Mouse (Mus musculus) intestine, postnatal 0 days (tissue): ENCODE measurements at regions not wholly inside any gene's neighbourhood (a gene's known extent, or its start where the extent isn't known, plus 50 kb on each side); places are given as distances from the start of the nearest gene placed in this dataset.
"Not testable (repeated sequence)": the region's sequence is repeated elsewhere in the genome, so short reads cannot be mapped to it uniquely, and the experiment has no call there.

Source experiments
- ATAC-seq: fragments of 200-750 bp; cut with Nextera tagmentation; 2 replicates; pipeline ENCODE4 v1.8.0; 2017; ENCODE audit warnings: mild to moderate bottlenecking, moderate TSS enrichment, moderate library complexity
- H3K27ac ChIP-seq: fragments of 300-500 bp; sonication (generic); 2 replicates; pipeline ENCODE4 v1.5.1; 2014; ENCODE audit warnings: mild to moderate bottlenecking, low read depth, low read length, moderate library complexity
- H3K27me3 ChIP-seq: fragments of 300-500 bp; sonication (generic); replicated peaks from 2 replicates; pipeline ENCODE4 v1.6.1; 2014; ENCODE audit warnings: low read length, mixed read lengths; ENCODE audit not compliant: control insufficient read depth, insufficient read depth
- H3K36me3 ChIP-seq: fragments of 300-500 bp; sonication (generic); 2 replicates; pipeline ENCODE4 v1.6.1; 2014; ENCODE audit warnings: mild to moderate bottlenecking, moderate library complexity; ENCODE audit not compliant: control insufficient read depth, insufficient read depth
- H3K4me1 ChIP-seq: fragments of 300-500 bp; sonication (generic); replicated peaks from 2 replicates; pipeline ENCODE4 v1.6.1; 2014; ENCODE audit warnings: antibody characterized with exemption, low read length, mixed read lengths; ENCODE audit not compliant: control insufficient read depth, insufficient read depth
- H3K4me2 ChIP-seq: fragments of 300-500 bp; sonication (generic); replicated peaks from 2 replicates; pipeline ENCODE4 v1.6.1; 2014; ENCODE audit warnings: low read depth, mild to moderate bottlenecking, moderate library complexity
- H3K4me3 ChIP-seq: fragments of 300-500 bp; sonication (generic); 2 replicates; pipeline ENCODE4 v1.5.1; 2014; ENCODE audit warnings: low read depth, low read length
- H3K9ac ChIP-seq: fragments of 300-500 bp; sonication (generic); 2 replicates; pipeline ENCODE4 v1.6.1; 2014; ENCODE audit warnings: mild to moderate bottlenecking, low read depth, low read length
- H3K9me3 ChIP-seq: fragments of 300-500 bp; sonication (generic); 2 replicates; pipeline ENCODE4 v1.6.1; 2016; ENCODE audit warnings: mixed run types; ENCODE audit not compliant: control insufficient read depth
- CTCF ChIP-seq: sonication (generic); IDR thresholded peaks from 2 replicates; pipeline ENCODE4 v1.5.1; 2016; ENCODE audit warnings: low read depth, mild to moderate bottlenecking, control low read depth, antibody characterized with exemption, moderate library complexity
- WGBS: fragments of 180-500 bp; shearing (Covaris S2); extraction: QIAGEN DNeasy Blood & Tissue Kit; methylation state at CpG from one replicate; pipeline ENCODE4 v1.1.7; 2014; 5-methylcytosine and 5-hydroxymethylcytosine counted together

GRCm38 (mm10) chrX:50618936-50619335 is 190.6 kb upstream of the Olfr1324 start:
- no peak for TF ChIP-seq CTCF
- H3K4me2 ChIP-seq: no peak overlapping the region
- no peak overlapping the region for H3K9ac ChIP-seq
- ATAC-seq: no peak
- H3K9me3 ChIP-seq: no peaks in the 10 kb centered on the region
- H3K4me3 ChIP-seq: no peak overlapping the region
- H3K4me1 ChIP-seq: no peaks in the 10 kb centered on the region
- no peaks in the 10 kb centered on the region for H3K36me3 ChIP-seq
- WGBS: 41% methylated on average over 4 of the region's 4 CpGs
- no peaks in the 10 kb centered on the region for H3K27me3 ChIP-seq
- H3K27ac ChIP-seq: no peak overlapping the region

DNA sequence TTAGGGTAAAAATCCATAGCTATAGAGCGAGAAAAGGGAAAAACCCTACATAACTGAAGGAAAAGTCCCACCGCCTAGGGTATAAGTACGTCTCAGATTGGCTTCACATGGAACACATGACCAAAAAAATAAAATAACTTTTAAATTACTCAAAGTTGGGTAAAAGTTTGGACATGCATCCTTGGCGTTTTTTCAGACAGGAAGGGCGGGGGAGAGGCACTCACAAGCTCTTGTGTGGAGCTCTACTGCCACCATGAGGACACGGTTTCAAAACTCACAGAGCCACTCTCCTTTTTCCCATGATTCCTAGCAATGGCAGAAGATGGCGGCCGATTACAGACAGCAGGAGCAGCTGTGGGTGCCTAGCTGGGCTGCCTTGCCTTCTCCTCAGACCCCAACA is 188.6 kb upstream of the Olfr1324 start:
- 68% methylated on average over 8 of the region's 8 CpGs for WGBS

DNA sequence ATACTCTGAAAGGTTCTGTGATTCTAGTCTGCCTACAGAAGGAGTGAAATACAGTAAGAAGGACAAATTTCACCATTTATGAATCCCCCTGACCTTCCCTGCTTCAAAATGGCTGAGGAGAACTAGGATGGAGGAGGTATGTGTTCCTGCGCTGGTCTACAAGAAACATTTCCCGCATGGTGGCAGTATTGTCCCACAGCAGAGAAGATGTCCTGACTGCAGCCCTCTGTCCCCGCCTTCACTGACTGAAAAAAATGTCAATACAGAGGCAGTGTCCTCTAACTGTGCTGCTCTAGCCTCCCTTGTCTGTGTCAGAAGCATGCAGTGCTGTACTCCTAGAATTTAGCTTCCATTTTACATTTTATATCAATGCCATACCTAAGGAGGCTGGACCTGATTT is 186.6 kb upstream of the Olfr1324 start:
- not testable (repeated sequence) for H3K9me3 ChIP-seq, H3K27me3 ChIP-seq, H3K36me3 ChIP-seq, H3K27ac ChIP-seq, H3K9ac ChIP-seq, H3K4me2 ChIP-seq, H3K4me1 ChIP-seq
- ATAC-seq: peak; percentile 55
- peak; percentile 76 for TF ChIP-seq CTCF
- H3K4me3 ChIP-seq: peak overlapping the region; percentile 22; the same call in 1 of the 2 replicates
- 71% methylated on average over 3 of the region's 3 CpGs for WGBS

More for the DNA sequence above, 188.6 kb upstream of the Olfr1324 start:
- H3K4me2 ChIP-seq: peak overlapping the region; percentile 38
- not testable (repeated sequence) for H3K27ac ChIP-seq, H3K9me3 ChIP-seq, ATAC-seq, H3K36me3 ChIP-seq, H3K4me1 ChIP-seq, H3K27me3 ChIP-seq, H3K9ac ChIP-seq, H3K4me3 ChIP-seq
- TF ChIP-seq CTCF: peak; percentile 66

DNA sequence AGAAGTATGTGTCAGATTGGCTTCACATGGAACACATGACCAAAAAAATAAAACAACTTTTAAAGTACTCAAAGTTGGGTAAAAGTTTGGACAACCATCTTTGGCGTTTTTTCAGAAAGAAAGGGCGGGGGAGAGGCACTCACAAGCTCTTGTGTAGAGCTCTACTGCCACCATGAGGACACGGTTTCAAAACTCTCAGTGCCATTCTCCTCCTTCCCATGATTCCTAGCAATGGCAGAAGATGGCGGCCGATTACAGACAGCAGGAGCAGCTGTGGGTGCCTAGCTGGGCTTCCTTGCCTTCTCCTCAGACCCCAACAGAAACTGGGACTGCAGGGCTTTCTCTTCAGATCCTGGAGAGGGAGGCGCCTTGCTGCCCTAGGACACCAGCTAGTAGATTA is 186.1 kb upstream of the Olfr1324 start:
- H3K4me1 ChIP-seq, H3K27ac ChIP-seq, ATAC-seq, H3K27me3 ChIP-seq, H3K9me3 ChIP-seq, H3K4me2 ChIP-seq, H3K9ac ChIP-seq, H3K36me3 ChIP-seq: not testable (repeated sequence)
- peak; percentile 66 for TF ChIP-seq CTCF
- H3K4me3 ChIP-seq: peak overlapping the region; percentile 22; the same call in 1 of the 2 replicates
- WGBS: 61% methylated on average over 6 of the region's 6 CpGs

DNA sequence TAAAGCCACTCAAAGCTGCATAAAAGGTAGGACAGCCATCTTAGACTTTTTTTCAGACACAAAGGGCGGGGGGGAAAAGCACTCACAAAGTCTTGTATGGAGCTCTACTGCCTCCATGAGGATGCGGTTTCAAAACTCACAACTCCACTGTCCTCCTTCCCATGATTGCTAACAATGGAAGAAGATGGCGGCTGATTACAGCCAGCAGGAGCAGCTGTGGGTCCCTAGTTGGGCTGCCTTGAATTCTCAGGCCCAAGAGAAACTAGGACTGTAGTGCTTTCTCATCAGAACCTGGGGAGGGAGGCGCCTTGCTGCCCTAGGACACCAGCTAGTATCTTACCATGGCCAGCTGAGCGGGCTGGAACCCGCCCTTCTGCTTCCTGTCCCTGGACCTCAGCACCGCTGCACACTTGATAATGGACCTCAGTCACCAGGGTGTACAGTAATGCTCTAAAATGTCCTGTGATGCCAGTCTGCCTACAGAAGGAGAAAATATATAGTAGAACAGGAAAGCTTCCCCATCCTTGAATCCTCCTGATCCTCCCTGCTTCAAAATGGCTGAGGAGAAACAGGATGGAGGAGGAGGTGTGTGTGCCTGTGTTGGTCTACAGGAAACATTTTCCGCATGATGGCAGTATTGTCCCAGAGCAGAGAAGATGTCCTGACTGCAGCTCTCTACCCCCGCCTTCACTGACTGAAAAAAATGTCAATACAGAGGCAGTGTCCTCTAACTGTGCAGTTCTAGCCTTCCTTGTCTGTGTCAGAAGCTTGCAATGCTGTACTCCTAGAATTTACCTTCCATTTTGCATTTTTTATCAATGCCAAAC is 183.7 kb upstream of the Olfr1324 start:
- 64% methylated on average over 9 of the region's 9 CpGs for WGBS
- H3K9me3 ChIP-seq: no peaks in the 10 kb centered on the region
- peak; percentile 76 for TF ChIP-seq CTCF
- no peaks in the 10 kb centered on the region for H3K27me3 ChIP-seq
- H3K4me2 ChIP-seq: peak overlapping the region; percentile 46
- no peak overlapping the region for H3K9ac ChIP-seq
- peak; percentile 66 for ATAC-seq
- H3K4me1 ChIP-seq: no peaks in the 10 kb centered on the region
- H3K36me3 ChIP-seq: peaks cover 3% of the 10 kb centered on the region; the same call in 1 of the 2 replicates
- H3K4me3 ChIP-seq: peak overlapping the region; percentile 25; the same call in 1 of the 2 replicates
- no peak overlapping the region for H3K27ac ChIP-seq

DNA sequence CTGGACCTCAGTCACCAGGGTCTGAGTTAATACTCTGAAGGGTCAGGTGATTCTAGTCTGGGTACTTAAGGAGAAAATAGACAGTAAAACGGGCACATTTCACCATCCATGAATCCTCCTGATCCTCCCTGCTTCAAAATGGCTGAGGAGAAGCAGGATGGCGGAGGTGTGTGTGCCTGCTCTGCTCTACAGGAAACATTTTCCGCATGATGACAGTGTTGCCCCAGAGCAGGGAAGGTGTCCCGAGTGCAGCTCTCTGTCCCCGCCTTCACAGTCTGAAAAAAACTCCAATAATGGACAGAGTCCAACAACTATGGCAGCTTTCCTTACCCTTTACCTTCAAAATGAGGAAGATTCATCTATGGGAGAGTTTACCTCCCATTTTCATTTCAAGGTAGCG is 179.8 kb upstream of the Olfr1324 start:
- not testable (repeated sequence) for H3K27me3 ChIP-seq, H3K27ac ChIP-seq, H3K4me1 ChIP-seq, H3K4me3 ChIP-seq, H3K9ac ChIP-seq, ATAC-seq, H3K9me3 ChIP-seq, H3K36me3 ChIP-seq, H3K4me2 ChIP-seq
- peak; percentile 23; the same call in 1 of the 2 replicates for TF ChIP-seq CTCF
- WGBS: 61% methylated on average over 5 of the region's 6 CpGs
